12 mouse cellular contexts compared by ENCODE assay signal in genomic region chr10:81244146-81244545, GRCm38 (mm10). TPM values are rescaled to one million over a fixed set of nuclear protein-coding genes. Genes with fewer than 3 reads are reported as not detected.
A peak's percentile ranks its signal among the peaks of the same experiment; 100 is the strongest.
DNase-seq lines count a peak whose midpoint lies in the region; ATAC-seq and TF ChIP-seq lines count a peak whose summit lies in the region.
"Had no signal": no experiment of that assay in that cellular context is flagged by ENCODE, and none has a peak within 500 bp of the region (broad histone marks: within the 10 kb centered on the region; RNA-seq: fewer than 3 reads in every experiment).

No protein-coding gene starts in this region.

- no peak for TF ChIP-seq CTCF in kidney, adult 2 months (conservative IDR thresholded peaks at IDR 0.05; ENCODE audit: insufficient read depth, insufficient read length, low read depth, low read length)
- TF ChIP-seq CTCF in stomach, postnatal 0 days (IDR thresholded peaks at IDR 0.05; ENCODE audit: low read depth): no peak

- H3K27me3 ChIP-seq in forebrain, embryonic 10.5 days (ENCODE audit: poor library complexity, severe bottlenecking): peaks cover 77% of the 10 kb centered on the region
- H3K27me3 ChIP-seq in forebrain, embryonic 15.5 days: peaks cover 18% of the 10 kb centered on the region
- H3K27me3 ChIP-seq in kidney, embryonic 15.5 days: peaks cover 41% of the 10 kb centered on the region
- H3K27me3 ChIP-seq in kidney, adult 2 months (replicated peaks; ENCODE audit: control insufficient read depth, insufficient read depth, low read length): peaks cover 2% of the 10 kb centered on the region
- no peaks in the 10 kb centered on the region for H3K27me3 ChIP-seq in stomach, postnatal 0 days (ENCODE audit: control insufficient read depth, insufficient read depth, low read length)

- no peak for DNase-seq in forebrain, embryonic 10.5 days (ENCODE audit: extremely low spot score, low spot score)
- no peak for DNase-seq in kidney, adult 2 months
- peak; percentile 13 for DNase-seq in right cerebral cortex, postnatal 14 days
- DNase-seq in right cerebral cortex, adult 18-20 months: no peak
- no peak for DNase-seq in stomach, postnatal 0 days (ENCODE audit: low spot score)
- DNase-seq in left cerebral cortex, postnatal 36 days (ENCODE audit: low spot score in 2 of 2): no peak

- H3K9ac ChIP-seq in forebrain, embryonic 15.5 days (replicated peaks): no peak overlapping the region
- H3K9ac ChIP-seq in kidney, embryonic 15.5 days: no peak overlapping the region
- no peak overlapping the region for H3K9ac ChIP-seq in stomach, postnatal 0 days (ENCODE audit: low read length)
- H3K9ac ChIP-seq: liver, embryonic 13.5 days had no signal

- H3K4me2 ChIP-seq in forebrain, embryonic 15.5 days (replicated peaks): no peak overlapping the region
- peak overlapping the region; percentile 7; the same call in 1 of the 2 replicates for H3K4me2 ChIP-seq in kidney, embryonic 15.5 days
- H3K4me2 ChIP-seq in stomach, postnatal 0 days (replicated peaks; ENCODE audit: low read depth): no peak overlapping the region
- H3K4me2 ChIP-seq: liver, embryonic 13.5 days had no signal

- no peak for TF ChIP-seq POLR2A in kidney, adult 2 months (IDR thresholded peaks at IDR 0.05; ENCODE audit: low read depth, low read length)

- ATAC-seq in forebrain, embryonic 15.5 days (replicated peaks): no peak
- ATAC-seq in kidney, embryonic 15.5 days (replicated peaks; ENCODE audit: low FRiP score): no peak
- peak; percentile 19; the same call in 1 of the 2 replicates for ATAC-seq in stomach, postnatal 0 days (ENCODE audit: low FRiP score, low TSS enrichment)

- peaks cover 40% of the 10 kb centered on the region for H3K4me1 ChIP-seq in forebrain, embryonic 10.5 days
- 0 out of 2 replicates have a peak, but pooled peaks cover 5% of the 10 kb centered on the region for H3K4me1 ChIP-seq in forebrain, embryonic 15.5 days
- H3K4me1 ChIP-seq in kidney, embryonic 15.5 days: peaks cover 18% of the 10 kb centered on the region
- no peaks in the 10 kb centered on the region for H3K4me1 ChIP-seq in kidney, adult 2 months (ENCODE audit: control insufficient read depth, insufficient read depth, low read length)
- no peaks in the 10 kb centered on the region for H3K4me1 ChIP-seq in stomach, postnatal 0 days (replicated peaks; ENCODE audit: control insufficient read depth, insufficient read depth)

- no peaks in the 10 kb centered on the region for H3K36me3 ChIP-seq in forebrain, embryonic 10.5 days (replicated peaks)
- H3K36me3 ChIP-seq in forebrain, embryonic 15.5 days: no peaks in the 10 kb centered on the region
- H3K36me3 ChIP-seq in kidney, embryonic 15.5 days: no peaks in the 10 kb centered on the region
- H3K36me3 ChIP-seq in kidney, adult 2 months (ENCODE audit: control insufficient read depth, insufficient read depth, low read length): no peaks in the 10 kb centered on the region
- no peaks in the 10 kb centered on the region for H3K36me3 ChIP-seq in stomach, postnatal 0 days (ENCODE audit: control insufficient read depth, insufficient read depth, low read length)
- H3K36me3 ChIP-seq: embryonic facial prominence, embryonic 10.5 days; limb, embryonic 10.5 days; liver, embryonic 13.5 days had no signal

- no peak for TF ChIP-seq EP300 in stomach, postnatal 0 days (optimal IDR thresholded peaks at IDR 0.05)

- no peaks in the 10 kb centered on the region for H3K9me3 ChIP-seq in forebrain, embryonic 10.5 days
- H3K9me3 ChIP-seq in forebrain, embryonic 15.5 days: no peaks in the 10 kb centered on the region
- no peaks in the 10 kb centered on the region for H3K9me3 ChIP-seq in kidney, embryonic 15.5 days (replicated peaks)
- H3K9me3 ChIP-seq in stomach, postnatal 0 days (ENCODE audit: control insufficient read depth, low read length): no peaks in the 10 kb centered on the region
- H3K9me3 ChIP-seq: embryonic facial prominence, embryonic 10.5 days; limb, embryonic 10.5 days; liver, embryonic 13.5 days had no signal

- WGBS in forebrain, embryonic 10.5 days: 78% methylated on average over 4 of the region's 4 CpGs
- WGBS in forebrain, embryonic 15.5 days: 76% methylated on average over 4 of the region's 4 CpGs
- WGBS in kidney, embryonic 15.5 days: 72% methylated on average over 4 of the region's 4 CpGs
- WGBS in kidney, adult 2 months: 71% methylated on average over 4 of the region's 4 CpGs
- 75% methylated on average over 4 of the region's 4 CpGs for WGBS in stomach, postnatal 0 days

- peak overlapping the region; percentile 76 for H3K27ac ChIP-seq in forebrain, embryonic 10.5 days
- no peak overlapping the region for H3K27ac ChIP-seq in forebrain, embryonic 15.5 days (replicated peaks)
- no peak overlapping the region for H3K27ac ChIP-seq in kidney, embryonic 15.5 days
- H3K27ac ChIP-seq in kidney, adult 2 months (ENCODE audit: insufficient read depth, low read depth, low read length): no peak overlapping the region
- no peak overlapping the region for H3K27ac ChIP-seq in stomach, postnatal 0 days (replicated peaks)
- H3K27ac ChIP-seq: embryonic facial prominence, embryonic 10.5 days; liver, embryonic 13.5 days had no signal

- peak overlapping the region; percentile 10; the same call in 1 of the 2 replicates for H3K4me3 ChIP-seq in forebrain, embryonic 10.5 days
- no peak overlapping the region for H3K4me3 ChIP-seq in forebrain, embryonic 15.5 days
- H3K4me3 ChIP-seq in kidney, embryonic 15.5 days (replicated peaks): no peak overlapping the region
- H3K4me3 ChIP-seq in kidney, adult 2 months (ENCODE audit: insufficient read depth, low read depth, low read length): no peak overlapping the region
- no peak overlapping the region for H3K4me3 ChIP-seq in stomach, postnatal 0 days (ENCODE audit: low read depth, low read length)
- H3K4me3 ChIP-seq: embryonic facial prominence, embryonic 10.5 days; limb, embryonic 10.5 days; liver, embryonic 13.5 days had no signal

- intact Hi-C loops in left cerebral cortex, postnatal 36 days (cut with DNase I): no loop called here

RNA-seq across cellular contexts. Expression of gene Matk, which starts 8.6 kb away (rescaled TPM):
- polyA plus RNA-seq in forebrain, embryonic 10.5 days (2016; fragmentation: Nextera tagmentation; extraction: Ambion mirVana): 3.7 and 5.0 TPM in 2 replicates
- polyA plus RNA-seq in forebrain, embryonic 15.5 days (2015; fragmentation: Nextera tagmentation; extraction: Ambion mirVana): 22.4 TPM in 2 replicates
- 5.8 and 6.8 TPM in 2 replicates for polyA plus RNA-seq in kidney, embryonic 15.5 days (2015; fragmentation: Nextera tagmentation; extraction: Ambion mirVana)
- 0.57 and 1.5 TPM in 2 replicates for polyA plus RNA-seq in kidney, adult 2 months (2012; rRNA removed)
- 1.0 and 1.6 TPM in 2 replicates for polyA plus RNA-seq in stomach, postnatal 0 days (2015; fragmentation: Nextera tagmentation; extraction: Ambion mirVana)
- total RNA-seq in left cerebral cortex, postnatal 36 days (2021): 100 to 1,000 TPM; 191 to 213 TPM
- total RNA-seq: gastrocnemius, adult 18-20 months had no signal

RNA-seq across cellular contexts. Expression of gene Zfr2, which starts 11.2 kb away (rescaled TPM):
- polyA plus RNA-seq in forebrain, embryonic 10.5 days (2016; fragmentation: Nextera tagmentation; extraction: Ambion mirVana): 2.4 and 2.7 TPM in 2 replicates
- 19.5 and 21.2 TPM in 2 replicates for polyA plus RNA-seq in forebrain, embryonic 15.5 days (2015; fragmentation: Nextera tagmentation; extraction: Ambion mirVana)
- 6.8 and 7.3 TPM in 2 replicates for polyA plus RNA-seq in kidney, embryonic 15.5 days (2015; fragmentation: Nextera tagmentation; extraction: Ambion mirVana)
- 4.6 and 6.0 TPM in 2 replicates for polyA plus RNA-seq in kidney, adult 2 months (2012; rRNA removed)
- polyA plus RNA-seq in stomach, postnatal 0 days (2015; fragmentation: Nextera tagmentation; extraction: Ambion mirVana): 2.1 and 3.2 TPM in 2 replicates
- 10 to 100 TPM; 54.9 to 72.9 TPM for total RNA-seq in left cerebral cortex, postnatal 36 days (2021)

RNA-seq across cellular contexts. Expression of gene Atcay, which starts 13.5 kb away (rescaled TPM):
- polyA plus RNA-seq in forebrain, embryonic 10.5 days (2016; fragmentation: Nextera tagmentation; extraction: Ambion mirVana): 5.3 and 6.7 TPM in 2 replicates
- polyA plus RNA-seq in forebrain, embryonic 15.5 days (2015; fragmentation: Nextera tagmentation; extraction: Ambion mirVana): 72.6 and 75.3 TPM in 2 replicates
- 0.28 and 0.51 TPM in 2 replicates for polyA plus RNA-seq in kidney, embryonic 15.5 days (2015; fragmentation: Nextera tagmentation; extraction: Ambion mirVana)
- polyA plus RNA-seq in kidney, adult 2 months (2012; rRNA removed): 0.05 and 0.39 TPM in 2 replicates
- 0.64 and 0.91 TPM in 2 replicates for polyA plus RNA-seq in stomach, postnatal 0 days (2015; fragmentation: Nextera tagmentation; extraction: Ambion mirVana)
- 100 to 1,000 TPM; 202 to 212 TPM for total RNA-seq in left cerebral cortex, postnatal 36 days (2021)
- total RNA-seq: gastrocnemius, adult 18-20 months had no signal
- polyA plus RNA-seq: limb, embryonic 10.5 days had no signal

RNA-seq across cellular contexts. Expression of gene Mrpl54, which starts 22.6 kb away (rescaled TPM):
- polyA plus RNA-seq in forebrain, embryonic 10.5 days (2016; fragmentation: Nextera tagmentation; extraction: Ambion mirVana): 217 TPM in 2 replicates
- 97.3 and 104 TPM in 2 replicates for polyA plus RNA-seq in forebrain, embryonic 15.5 days (2015; fragmentation: Nextera tagmentation; extraction: Ambion mirVana)
- polyA plus RNA-seq in kidney, embryonic 15.5 days (2015; fragmentation: Nextera tagmentation; extraction: Ambion mirVana): 230 and 244 TPM in 2 replicates
- polyA plus RNA-seq in kidney, adult 2 months (2012; rRNA removed): 130 TPM in 2 replicates
- 210 and 215 TPM in 2 replicates for polyA plus RNA-seq in stomach, postnatal 0 days (2015; fragmentation: Nextera tagmentation; extraction: Ambion mirVana)
- 10 to 100 TPM; 43.0 to 48.2 TPM for total RNA-seq in left cerebral cortex, postnatal 36 days (2021)

RNA-seq across cellular contexts. Expression of gene Apba3, which starts 22.6 kb away (rescaled TPM):
- 51.9 and 52.1 TPM in 2 replicates for polyA plus RNA-seq in forebrain, embryonic 10.5 days (2016; fragmentation: Nextera tagmentation; extraction: Ambion mirVana)
- 33.5 and 37.5 TPM in 2 replicates for polyA plus RNA-seq in forebrain, embryonic 15.5 days (2015; fragmentation: Nextera tagmentation; extraction: Ambion mirVana)
- polyA plus RNA-seq in kidney, embryonic 15.5 days (2015; fragmentation: Nextera tagmentation; extraction: Ambion mirVana): 59.7 and 63.4 TPM in 2 replicates
- 142 and 147 TPM in 2 replicates for polyA plus RNA-seq in kidney, adult 2 months (2012; rRNA removed)
- 30.5 and 34.6 TPM in 2 replicates for polyA plus RNA-seq in stomach, postnatal 0 days (2015; fragmentation: Nextera tagmentation; extraction: Ambion mirVana)
- 10 to 100 TPM; 30.1 to 39.3 TPM for total RNA-seq in left cerebral cortex, postnatal 36 days (2021)
